Mouse (Mus musculus): ENCODE measurements around the gene Olfr695.

DNA sequence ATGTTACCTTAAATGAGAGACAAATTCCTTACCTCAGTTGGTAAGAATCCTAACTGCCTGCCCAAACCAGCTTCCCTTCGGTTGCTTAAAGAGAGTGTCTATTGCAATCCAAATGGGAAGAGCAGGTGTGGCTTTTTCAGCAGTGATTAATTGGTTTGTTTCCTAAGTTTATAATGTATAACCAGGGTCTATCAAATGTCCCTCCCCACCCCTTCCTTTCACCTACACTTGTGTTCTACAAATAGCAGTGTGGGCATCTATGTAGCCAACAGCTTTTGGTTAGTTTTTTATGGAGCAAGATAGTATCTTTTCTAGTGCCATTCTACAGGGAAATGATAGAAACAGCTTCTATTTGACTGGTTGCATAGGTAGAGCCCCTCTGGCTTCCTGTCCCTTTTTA, 26.1 kb upstream of the Olfr695 start, which contains the start of gene Olfr697:
- no peak for TF ChIP-seq POLR2A (IDR thresholded peaks at IDR 0.05; ENCODE audit: borderline replicate concordance, extremely low read depth, low read depth, low read length)
- no peak for TF ChIP-seq CTCF (IDR thresholded peaks at IDR 0.05; ENCODE audit: insufficient read depth, low read length)

Measured in lung, adult 2 months (tissue).